Mouse (Mus musculus) CH12.LX (cell line): ENCODE results near the gene Cfap157. TPM values are rescaled to one million over a fixed set of nuclear protein-coding genes. Genes with fewer than 3 reads are reported as not detected.
A peak's percentile ranks its signal among the peaks of the same experiment; 100 is the strongest.

Source experiments
- DNase-seq: peaks from one replicate; pipeline ENCODE4 v3.0.0-alpha.2; 2013; ENCODE audit errors: extremely low read depth
- H3K27ac ChIP-seq: 2 replicates; pipeline ENCODE4 v1.5.1; 2012; ENCODE audit warnings: low read depth, mild to moderate bottlenecking, control low read depth, moderate library complexity; ENCODE audit not compliant: insufficient read depth
- H3K27me3 ChIP-seq: replicated peaks from 2 replicates; pipeline ENCODE3; 2012; ENCODE audit warnings: inconsistent platforms
- H3K36me3 ChIP-seq, 2 experiments: replicated peaks in 1 of 2; 2 replicates each; pipeline versions ENCODE3 to v1.6.1; 2012; ENCODE audit warnings: inconsistent platforms in 1 of 2, low read length in 1 of 2, mild to moderate bottlenecking in 1 of 2, mixed read lengths in 1 of 2, moderate library complexity in 1 of 2; ENCODE audit not compliant: control insufficient read depth in 1 of 2, insufficient read depth in 1 of 2
- H3K4me1 ChIP-seq, 2 experiments: 2 replicates each; pipeline ENCODE4 v1.6.1; 2012; ENCODE audit warnings: inconsistent platforms in 1 of 2, moderate library complexity in 1 of 2; ENCODE audit not compliant: insufficient read depth in 2 of 2, control insufficient read depth in 1 of 2
- H3K4me2 ChIP-seq: 2 replicates; pipeline ENCODE4 v1.6.1; 2012; ENCODE audit warnings: low read depth, mild to moderate bottlenecking, control low read depth; ENCODE audit not compliant: poor library complexity, insufficient read depth, severe bottlenecking
- H3K4me3 ChIP-seq, 3 experiments: fragments of 150-350 bp in 1 of 3; sonication (generic) in 1 of 3; replicated peaks in 1 of 3; 2 replicates each; pipeline versions ENCODE3 to v1.5.1; 2011 to 2012; ENCODE audit warnings: low read depth in 2 of 3, low read length in 2 of 3, mild to moderate bottlenecking in 2 of 3, moderate library complexity in 2 of 3, control low read depth in 1 of 3, improper control_type of control experiment in 1 of 3, inconsistent platforms in 1 of 3, mixed read lengths in 1 of 3; ENCODE audit not compliant: poor library complexity in 1 of 3
- H3K79me2 ChIP-seq: replicated peaks from 2 replicates; pipeline ENCODE4 v1.6.1; 2012; ENCODE audit warnings: mild to moderate bottlenecking, moderate library complexity; ENCODE audit not compliant: control insufficient read depth, poor library complexity, insufficient read depth, severe bottlenecking; ENCODE audit errors: extremely low read depth
- H3K9ac ChIP-seq: 2 replicates; pipeline ENCODE4 v1.6.1; 2012; ENCODE audit warnings: low read depth, mild to moderate bottlenecking, control low read depth, moderate library complexity; ENCODE audit not compliant: insufficient read depth
- H3K9me3 ChIP-seq: replicated peaks from 2 replicates; pipeline ENCODE3; 2012; ENCODE audit warnings: low read length, inconsistent platforms, mixed read lengths
- BHLHE40 ChIP-seq: IDR thresholded peaks from 2 replicates; pipeline ENCODE4 v1.6.1; 2011; ENCODE audit warnings: mild to moderate bottlenecking, low read depth, low read length, improper control_type of control experiment
- CHD1 ChIP-seq: IDR thresholded peaks from 2 replicates; pipeline ENCODE4 v1.6.1; 2012; ENCODE audit warnings: low read depth, low read length, improper control_type of control experiment, inconsistent platforms
- CHD2 ChIP-seq: IDR thresholded peaks from 2 replicates; pipeline ENCODE4 v1.6.1; 2011; ENCODE audit warnings: low read length, improper control_type of control experiment
- ETS1 ChIP-seq: conservative IDR thresholded peaks from 2 replicates; pipeline ENCODE4 v1.6.1; 2012; ENCODE audit warnings: low read depth, mild to moderate bottlenecking, inconsistent platforms, low read length, improper control_type of control experiment, moderate library complexity
- GABPA ChIP-seq: IDR thresholded peaks from 2 replicates; pipeline ENCODE4 v1.6.1; 2012; ENCODE audit warnings: low read depth, low read length, improper control_type of control experiment, inconsistent platforms; ENCODE audit not compliant: insufficient replicate concordance
- JUN ChIP-seq: IDR thresholded peaks from 2 replicates; pipeline ENCODE4 v1.6.1; 2011; ENCODE audit warnings: low read depth, mild to moderate bottlenecking, low read length, improper control_type of control experiment, moderate library complexity; ENCODE audit not compliant: insufficient read depth
- KAT2A ChIP-seq: IDR thresholded peaks from 2 replicates; pipeline ENCODE4 v1.6.1; 2012; ENCODE audit warnings: low read length, improper control_type of control experiment, inconsistent platforms; ENCODE audit not compliant: insufficient replicate concordance
- MAX ChIP-seq: IDR thresholded peaks from 2 replicates; pipeline ENCODE4 v1.6.1; 2011; ENCODE audit warnings: low read length, improper control_type of control experiment
- NELFE ChIP-seq: IDR thresholded peaks from 2 replicates; pipeline ENCODE4 v1.6.1; 2011; ENCODE audit warnings: low read depth, low read length, improper control_type of control experiment
- NRF1 ChIP-seq: IDR thresholded peaks from 2 replicates; pipeline ENCODE4 v1.6.1; 2014; ENCODE audit warnings: low read depth, mild to moderate bottlenecking, inconsistent platforms, low read length, improper control_type of control experiment, moderate library complexity
- PAX5 ChIP-seq: IDR thresholded peaks from 2 replicates; pipeline ENCODE4 v1.6.1; 2012; ENCODE audit warnings: low read length, inconsistent platforms, mixed read lengths
- POLR2A ChIP-seq: IDR thresholded peaks from 2 replicates; pipeline ENCODE4 v1.6.1; 2011; ENCODE audit warnings: low read depth, mild to moderate bottlenecking, improper control_type of control experiment, low read length
- SIN3A ChIP-seq: IDR thresholded peaks from 2 replicates; pipeline ENCODE4 v1.6.1; 2012; ENCODE audit warnings: low read length, improper control_type of control experiment, inconsistent platforms
- USF1 ChIP-seq: IDR thresholded peaks from 2 replicates; pipeline ENCODE4 v1.6.1; 2014; ENCODE audit warnings: low read depth, mild to moderate bottlenecking, inconsistent platforms, low read length, improper control_type of control experiment
- ZC3H11A ChIP-seq: IDR thresholded peaks from 2 replicates; pipeline ENCODE4 v1.6.1; 2012; ENCODE audit warnings: low read depth, mild to moderate bottlenecking, inconsistent platforms, low read length, improper control_type of control experiment
- ZKSCAN1 ChIP-seq: IDR thresholded peaks from 2 replicates; pipeline ENCODE4 v1.6.1; 2012; ENCODE audit warnings: low read depth, inconsistent platforms, low read length, improper control_type of control experiment, borderline replicate concordance
- ZMIZ1 ChIP-seq: IDR thresholded peaks from 2 replicates; pipeline ENCODE4 v1.6.1; 2012; ENCODE audit warnings: low read depth, mild to moderate bottlenecking, inconsistent platforms, low read length, improper control_type of control experiment
- ZNF384 ChIP-seq: IDR thresholded peaks from 2 replicates; pipeline ENCODE4 v1.6.1; 2012; ENCODE audit warnings: low read depth, low read length, improper control_type of control experiment, inconsistent platforms
- dilution Hi-C: fragments of 300-500 bp; cut with MboI; formaldehyde crosslinking; loops from 2 replicates; pipeline ENCODE4 v1.14.3; 2020; ENCODE audit warnings: low sequenced_read_pairs; ENCODE audit not compliant: extremely low pct_unique_long_range_greater_than_20kb, extremely low pct_ligation_motif_present
- in situ Hi-C: fragments of 300-500 bp; cut with MboI; formaldehyde crosslinking; loops from 3 replicates; pipeline ENCODE4 v1.14.3; 2019; ENCODE audit warnings: low sequenced_read_pairs, low pct_ligation_motif_present, low pct_unique_long_range_greater_than_20kb, mixed read lengths
- polyA plus RNA-seq: library from polyadenylated mRNA; unstranded; fragments of >175 nt; gene quantifications from 2 replicates; pipeline ENCODE4 v1.2.1, GENCODE M21; 2012; ENCODE audit warnings: low read depth; ENCODE audit not compliant: insufficient read length
- total RNA-seq, 2 experiments: library from RNA; depleted of rRNA; stranded (reverse); fragments of 300-350 nt in 1 of 2; fragments of >200 nt in 1 of 2; gene quantifications; 2 replicates each; pipeline ENCODE4 v1.2.3; 2012 to 2014

Gene Cfap157
- total and polyA plus RNA-seq, 3 experiments = 0.23 TPM; not detected in 2

DNA sequence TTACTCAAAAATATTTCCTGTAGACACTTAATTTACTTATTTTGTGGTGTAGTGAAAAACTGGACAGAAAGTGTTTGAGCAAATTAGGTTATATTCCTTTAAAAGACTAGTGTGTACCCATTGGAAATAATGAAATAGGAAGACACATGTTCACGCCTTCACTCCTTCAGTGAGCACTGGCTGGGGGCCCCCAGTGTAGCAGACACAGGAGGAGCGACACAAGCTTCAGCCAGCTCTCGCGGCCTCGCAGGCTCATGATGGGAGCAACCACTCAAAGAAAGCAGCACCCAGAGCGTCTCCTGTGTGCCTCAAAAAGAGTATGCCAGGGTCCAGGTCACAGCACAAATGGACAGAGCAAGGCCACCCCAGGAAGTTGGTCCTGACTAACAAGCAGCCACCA lies 41.6 kb upstream of the Cfap157 start:
- in situ Hi-C loops (no loop called here), dilution Hi-C loops (no loop called here)
- Histone ChIP-seq H3K9me3 (no peaks in the 10 kb centered on the region), H3K27me3 (no peaks in the 10 kb centered on the region), H3K4me1 (peaks cover 3 to 56% of the 10 kb centered on the region in 2 experiments; a peak in 3 of 4 replicates), H3K36me3 (peaks cover 0 to 7% of the 10 kb centered on the region in 2 experiments), H3K9ac (no peak overlapping the region), H3K4me2 (no peak overlapping the region), H3K27ac (no peak overlapping the region), H3K79me2 (no peaks in the 10 kb centered on the region), H3K4me3 (no peak overlapping the region)
- no peak for DNase-seq
- TF ChIP-seq CHD1 = no peak
- no peak for TF ChIP-seq BHLHE40
- no peak for TF ChIP-seq ZNF384

DNA sequence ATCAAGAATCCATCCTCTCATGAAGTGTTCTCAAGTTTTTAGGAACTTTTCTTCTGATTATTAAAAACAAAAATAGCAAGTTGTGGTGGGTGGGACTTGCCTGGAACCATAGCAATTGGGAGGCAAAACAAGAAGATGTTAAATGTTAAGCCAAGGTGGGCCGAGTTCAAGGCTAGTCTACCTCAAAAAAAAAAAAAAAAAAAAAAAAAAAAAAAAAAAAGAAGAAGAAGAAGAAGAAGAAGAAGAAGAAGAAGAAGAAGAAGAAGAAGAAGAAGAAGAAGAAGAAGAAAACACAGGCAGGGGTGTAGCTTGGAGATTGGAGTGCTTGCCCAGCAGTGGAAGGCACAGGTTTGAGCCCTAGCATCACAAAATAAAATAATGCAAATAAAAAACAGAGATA lies 40.5 kb upstream of the Cfap157 start:
- Histone ChIP-seq H3K4me2 (no peak overlapping the region), H3K36me3 (peaks cover 0 to 7% of the 10 kb centered on the region in 2 experiments), H3K4me3 (no peak overlapping the region), H3K4me1 (peaks cover 3 to 56% of the 10 kb centered on the region in 2 experiments; a peak in 3 of 4 replicates), H3K79me2 (no peaks in the 10 kb centered on the region), H3K27ac (no peak overlapping the region), H3K9me3 (no peaks in the 10 kb centered on the region), H3K9ac (no peak overlapping the region), H3K27me3 (no peaks in the 10 kb centered on the region)
- DNase-seq = no peak
- TF ChIP-seq POLR2A (no peak), KAT2A (no peak), ZNF384 (peak; percentile 63; the same call in 1 of the 2 replicates), ZMIZ1 (no peak), USF1 (no peak), MAX (no peak), ZC3H11A (no peak)
- in situ Hi-C loops (no loop called here), dilution Hi-C loops (no loop called here)

GRCm38 (mm10) chr2:32824181-32824580 lies 40.0 kb upstream of the Cfap157 start:
- H3K4me3 ChIP-seq = no peak overlapping the region
- peak; percentile 35 for DNase-seq
- H3K79me2 ChIP-seq = no peaks in the 10 kb centered on the region
- H3K27ac ChIP-seq = no peak overlapping the region
- TF ChIP-seq JUN = no peak
- TF ChIP-seq GABPA = no peak
- TF ChIP-seq ZMIZ1 = no peak
- peak; percentile 14; the same call in 1 of the 2 replicates for TF ChIP-seq CHD2
- 0 out of 2 replicates have a peak, but pooled peaks have one; percentile 17 for TF ChIP-seq NELFE
- TF ChIP-seq ZNF384 = no peak
- no peak for TF ChIP-seq PAX5
- 0 out of 2 replicates have a peak, but pooled peaks have one; percentile 16 for TF ChIP-seq ETS1
- 0 out of 2 replicates have a peak, but pooled peaks have one; percentile 3 for TF ChIP-seq BHLHE40
- no peak for TF ChIP-seq ZKSCAN1
- no peak for TF ChIP-seq NRF1
- TF ChIP-seq SIN3A = 0 out of 2 replicates have a peak, but pooled peaks have one; percentile 7
- TF ChIP-seq, all 38 proteins: peak for 5
- in situ Hi-C loops = no loop called here
- Histone ChIP-seq H3K27me3 (no peaks in the 10 kb centered on the region), H3K9me3 (no peaks in the 10 kb centered on the region), H3K9ac (no peak overlapping the region), H3K4me2 (no peak overlapping the region), H3K4me1 (peaks cover 3 to 56% of the 10 kb centered on the region in 2 experiments; a peak in 3 of 4 replicates), H3K36me3 (peaks cover 0 to 9% of the 10 kb centered on the region in 2 experiments)
- dilution Hi-C loops = no loop called here
